Mouse (Mus musculus): ENCODE results near the gene Ak4. TPM values are rescaled to one million over a fixed set of nuclear protein-coding genes. Genes with fewer than 3 reads are reported as not detected.

Ak4 gene
- total RNA-seq, 1 experiment from 2014 or later = 0.19 TPM

DNA sequence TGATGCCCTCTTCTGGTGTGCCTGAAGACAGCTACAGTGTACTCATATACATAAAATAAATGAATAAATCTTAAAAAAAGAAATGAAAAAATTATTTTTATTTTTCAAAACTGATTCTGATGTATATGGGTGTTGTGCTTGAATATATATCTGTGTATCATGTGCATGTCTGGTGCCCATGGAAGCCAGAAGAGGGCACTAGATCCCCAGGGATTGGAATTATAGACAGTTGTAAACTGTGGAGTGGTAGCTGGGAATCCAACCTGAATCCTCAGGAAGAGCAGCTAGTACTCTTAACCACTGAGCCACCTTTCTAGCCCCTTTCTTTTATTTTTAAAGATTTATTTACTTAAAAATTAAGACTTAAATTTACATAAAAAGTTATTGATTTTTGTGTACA lies 87.3 kb downstream of the Ak4 start:
- no peak for ATAC-seq (replicated peaks; ENCODE audit: insufficient number of reproducible peaks, low FRiP score, low TSS enrichment, poor library complexity, severe bottlenecking)

DNA sequence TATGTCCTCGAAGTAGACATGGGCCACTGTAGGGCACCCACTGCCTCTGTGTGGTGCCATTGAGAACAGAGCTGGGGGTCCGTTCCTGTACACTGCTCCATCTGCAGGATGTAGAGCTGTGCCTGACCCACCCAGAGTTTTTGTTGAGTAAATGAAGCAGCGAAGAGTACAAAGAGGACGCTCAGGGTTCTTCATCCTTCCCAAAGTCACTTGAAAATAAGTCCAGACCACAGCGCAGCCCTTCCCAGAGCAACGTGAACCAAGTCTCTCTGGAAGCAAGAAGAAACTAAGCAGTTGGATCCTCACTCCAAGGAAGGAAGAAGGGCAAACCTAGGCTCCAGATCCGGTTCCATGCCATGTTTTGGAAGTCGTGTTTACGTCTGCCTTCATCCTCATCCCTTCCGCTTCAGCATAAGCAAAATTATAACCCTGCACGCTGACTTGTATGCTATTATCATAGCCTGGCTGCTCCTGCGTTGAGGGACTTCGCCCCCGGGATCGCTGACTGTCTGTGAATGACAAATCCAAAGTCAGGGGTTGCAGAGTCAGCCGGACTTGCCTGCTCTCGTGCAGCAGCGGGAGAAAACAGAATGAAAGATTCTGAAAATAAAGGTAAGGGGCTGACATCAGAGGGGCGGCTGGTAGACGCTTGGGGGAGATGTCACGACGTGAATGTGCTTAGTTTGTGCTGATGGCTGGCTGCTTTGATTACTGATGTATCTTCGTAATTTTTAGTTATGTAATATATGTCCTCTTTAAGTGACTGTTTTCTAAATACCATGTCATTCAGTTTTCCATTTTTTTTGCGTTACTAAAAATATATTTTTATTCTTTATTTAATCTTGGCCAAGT lies 88.7 kb downstream of the Ak4 start:
- no peak for ATAC-seq (replicated peaks; ENCODE audit: insufficient number of reproducible peaks, low FRiP score, low TSS enrichment, poor library complexity, severe bottlenecking)

DNA sequence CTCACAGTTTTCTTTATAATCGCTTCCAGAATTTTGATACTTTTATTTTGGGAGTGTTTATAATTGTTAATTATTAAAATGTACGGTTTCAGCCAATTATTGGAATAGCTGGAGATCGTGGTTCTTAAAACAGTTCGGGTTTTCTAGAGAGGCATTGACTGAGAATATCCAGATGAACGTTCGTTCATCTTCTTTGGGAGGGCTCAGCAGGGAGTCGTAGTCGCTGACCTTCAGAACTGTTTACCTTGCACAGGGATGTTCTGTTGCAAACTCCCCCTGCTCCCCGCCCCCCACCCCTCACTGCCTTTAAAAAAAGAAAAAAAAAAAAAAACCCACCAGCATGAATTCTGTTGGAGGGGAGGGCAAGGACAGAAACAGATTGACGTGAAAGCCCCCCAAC lies 89.4 kb downstream of the Ak4 start:
- ATAC-seq (replicated peaks; ENCODE audit: insufficient number of reproducible peaks, low FRiP score, low TSS enrichment, poor library complexity, severe bottlenecking) = no peak

DNA sequence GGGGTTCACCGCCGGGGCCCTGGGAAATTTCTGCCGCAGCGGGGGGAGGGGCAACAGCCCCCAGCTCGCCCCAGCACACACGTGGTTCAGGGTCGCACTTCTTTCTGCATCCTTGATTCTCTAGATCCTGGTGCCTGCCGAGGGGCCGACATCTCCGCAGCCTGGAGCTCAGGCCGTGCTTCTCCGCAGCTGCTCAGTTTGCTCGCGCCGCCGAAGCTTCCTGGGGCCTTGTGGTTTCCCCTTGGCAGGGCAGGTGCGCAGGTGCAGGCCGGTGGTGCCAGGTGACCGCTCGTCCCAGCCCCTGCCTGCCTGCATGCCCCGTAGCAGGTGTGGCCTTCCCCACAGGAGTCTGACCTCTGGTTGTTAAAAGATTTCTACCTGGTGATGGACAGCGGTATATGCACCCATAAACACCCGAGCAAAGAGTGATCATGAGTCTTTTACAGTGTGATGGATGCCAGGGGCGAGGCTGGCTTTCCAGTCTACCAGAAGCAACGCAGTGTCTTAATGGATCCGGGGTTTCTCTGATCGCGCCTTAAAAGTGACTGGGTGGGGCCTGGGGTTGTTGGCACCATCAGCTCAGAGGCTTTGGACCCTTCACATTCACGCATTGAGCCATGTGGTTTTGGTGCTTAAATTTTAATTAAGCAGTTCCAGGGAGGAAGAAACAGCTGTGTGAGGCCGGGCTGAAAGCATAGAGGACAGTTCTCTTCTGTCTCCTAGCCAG lies 89.9 kb downstream of the Ak4 start:
- ATAC-seq (replicated peaks; ENCODE audit: insufficient number of reproducible peaks, low FRiP score, low TSS enrichment, poor library complexity, severe bottlenecking) = no peak

DNA sequence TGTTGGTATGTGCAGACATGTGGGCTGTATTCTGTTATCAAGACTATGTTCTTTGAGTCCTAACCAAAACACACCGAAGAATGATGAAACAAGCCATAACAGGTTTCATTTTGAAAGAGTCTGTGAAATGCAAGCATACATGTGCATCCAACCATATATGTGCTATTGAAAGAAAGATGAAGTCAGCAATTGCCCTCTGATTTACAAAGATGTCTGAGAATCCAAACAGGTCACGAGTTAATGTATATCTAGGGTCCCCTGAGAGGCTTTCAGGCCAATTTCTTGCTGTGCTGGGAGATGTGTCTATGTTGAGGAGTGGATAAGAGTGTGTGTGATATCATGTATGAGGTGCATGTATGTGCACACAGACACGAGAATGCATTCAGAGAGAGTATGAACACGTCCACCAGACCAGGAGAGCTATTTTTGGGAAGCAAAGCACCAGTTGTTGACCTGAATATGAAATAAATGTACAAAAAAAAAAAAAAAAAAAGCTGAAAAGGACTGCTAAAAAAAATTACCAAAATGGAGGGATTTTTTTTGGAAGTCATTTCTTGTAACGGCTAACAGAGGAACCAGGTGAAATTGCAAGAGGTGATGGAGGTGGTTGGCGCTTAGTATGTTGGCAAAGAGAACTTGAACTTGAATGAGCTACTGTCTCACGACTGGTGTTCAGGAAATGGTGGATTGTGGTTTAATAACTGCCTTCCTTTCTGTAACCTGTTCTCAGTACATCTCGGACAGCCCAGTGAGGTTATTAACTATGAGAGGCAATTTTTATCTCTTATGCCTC lies 91.2 kb downstream of the Ak4 start:
- no peak for ATAC-seq (replicated peaks; ENCODE audit: insufficient number of reproducible peaks, low FRiP score, low TSS enrichment, poor library complexity, severe bottlenecking)

DNA sequence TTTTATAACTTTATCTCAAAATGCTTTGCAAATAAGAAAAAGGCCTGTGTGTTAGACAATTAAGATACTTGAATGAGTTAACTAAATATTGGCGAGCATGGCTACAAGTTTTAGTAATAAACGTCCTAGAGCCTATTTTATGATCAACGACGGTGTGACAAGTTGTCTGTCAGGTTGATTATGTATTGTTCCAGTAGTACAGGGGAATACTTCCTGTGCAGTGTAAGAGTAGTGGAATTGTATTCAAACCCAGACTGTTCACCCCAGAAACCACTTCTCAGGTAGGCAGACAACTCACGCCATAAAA lies 91.8 kb downstream of the Ak4 start:
- no peak for ATAC-seq (replicated peaks; ENCODE audit: insufficient number of reproducible peaks, low FRiP score, low TSS enrichment, poor library complexity, severe bottlenecking)

DNA sequence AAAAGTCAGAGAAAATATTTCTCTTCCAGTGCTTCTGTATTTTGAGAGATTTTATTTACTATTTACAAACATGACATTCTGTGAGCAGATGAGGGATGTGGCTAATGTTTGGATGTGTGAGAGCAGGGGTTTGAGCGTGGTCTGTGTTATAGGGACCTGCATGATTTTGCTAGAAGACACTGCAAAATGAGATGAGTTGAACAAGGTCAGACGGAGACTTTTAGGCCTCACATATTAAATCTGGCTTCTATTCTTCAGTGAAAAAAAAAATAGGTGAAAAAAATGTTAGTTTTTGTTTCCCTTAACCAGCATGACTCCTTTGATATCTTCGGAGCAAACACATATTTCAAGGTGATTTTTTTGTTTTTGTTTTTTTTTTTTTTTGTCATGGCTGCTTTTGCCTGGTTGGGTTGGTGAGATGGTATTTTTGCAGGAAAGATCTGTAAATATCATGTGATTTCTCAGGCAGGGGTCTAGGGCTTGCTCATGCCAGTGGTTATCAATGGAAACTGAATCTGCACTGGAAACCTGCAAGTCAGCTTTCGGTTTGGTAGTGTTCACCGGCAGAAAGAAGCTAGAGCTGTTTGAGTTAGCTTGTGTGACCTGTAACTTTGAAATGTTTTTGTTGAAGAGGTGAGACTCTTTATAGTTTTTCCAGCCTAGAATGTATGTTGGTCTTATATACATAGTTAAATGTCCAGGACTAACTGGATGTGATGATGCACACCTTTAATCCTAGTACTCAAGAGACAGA lies 92.9 kb downstream of the Ak4 start:
- no peak for ATAC-seq (replicated peaks; ENCODE audit: insufficient number of reproducible peaks, low FRiP score, low TSS enrichment, poor library complexity, severe bottlenecking)

DNA sequence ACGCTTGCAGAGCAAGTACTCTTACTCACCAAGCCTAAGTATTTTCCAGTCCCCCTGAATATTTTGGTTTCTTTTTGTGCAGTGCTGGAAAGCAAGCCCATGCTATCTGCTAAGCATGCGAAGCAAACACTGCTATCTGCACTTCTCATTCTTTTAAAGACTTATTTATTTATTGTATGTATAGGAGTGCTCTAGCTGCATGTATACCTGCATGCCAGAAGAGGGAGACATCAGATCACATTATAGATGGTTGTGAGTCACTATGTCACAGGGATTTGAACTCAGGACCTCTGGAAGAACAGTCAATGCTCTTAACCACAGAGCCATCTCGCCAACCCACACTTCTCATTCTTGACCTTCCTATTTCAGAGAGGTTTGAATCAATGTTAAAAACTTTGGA lies 94.2 kb downstream of the Ak4 start:
- no peak for ATAC-seq (replicated peaks; ENCODE audit: insufficient number of reproducible peaks, low FRiP score, low TSS enrichment, poor library complexity, severe bottlenecking)

DNA sequence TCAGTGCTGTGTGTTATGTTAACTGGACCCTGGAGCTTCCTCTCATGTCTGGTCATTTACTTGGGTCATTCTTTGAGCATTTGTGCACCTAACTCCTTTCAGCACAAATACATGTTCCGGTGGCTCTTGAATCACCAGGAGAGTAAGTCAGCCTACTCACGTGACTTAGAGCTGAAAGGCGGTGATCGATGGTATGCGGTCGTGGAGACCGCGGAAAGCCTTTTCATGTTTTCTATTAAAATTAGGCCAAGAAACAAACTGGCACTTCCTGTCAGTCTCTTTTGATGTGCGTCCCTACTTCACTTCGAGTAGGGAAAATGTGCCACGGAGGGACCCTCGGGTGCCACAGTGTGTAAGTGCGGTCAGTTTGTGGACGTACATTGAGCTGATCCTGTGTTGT lies 96.8 kb downstream of the Ak4 start:
- ATAC-seq (replicated peaks; ENCODE audit: insufficient number of reproducible peaks, low FRiP score, low TSS enrichment, poor library complexity, severe bottlenecking) = no peak

Other genes with a start within 250 kb of the Ak4 start
- 252 to 459 TPM (median 254 TPM) in 3 replicates for gene Jak1, start 154.0 kb upstream of the Ak4 start, total RNA-seq (2017)
- gene Dnajc6, start 77.4 kb downstream of the Ak4 start, total RNA-seq (2017) = 0.58 TPM in 1 of 3 replicates, not detected in the others
- 101 to 138 TPM (median 118 TPM) in 3 replicates for gene Leprot, start 228.4 kb downstream of the Ak4 start, total RNA-seq (2017)

Measured in monocyte, adult 5-6 weeks (primary cell).